Mouse (Mus musculus): Measurements from ENCODE around the gene Gemin7. TPM values are rescaled to one million over a fixed set of nuclear protein-coding genes. Genes with fewer than 3 reads are reported as not detected.

Gene Gemin7
- polyA plus RNA-seq, 1 experiment from 2014 or later: 101 TPM

DNA sequence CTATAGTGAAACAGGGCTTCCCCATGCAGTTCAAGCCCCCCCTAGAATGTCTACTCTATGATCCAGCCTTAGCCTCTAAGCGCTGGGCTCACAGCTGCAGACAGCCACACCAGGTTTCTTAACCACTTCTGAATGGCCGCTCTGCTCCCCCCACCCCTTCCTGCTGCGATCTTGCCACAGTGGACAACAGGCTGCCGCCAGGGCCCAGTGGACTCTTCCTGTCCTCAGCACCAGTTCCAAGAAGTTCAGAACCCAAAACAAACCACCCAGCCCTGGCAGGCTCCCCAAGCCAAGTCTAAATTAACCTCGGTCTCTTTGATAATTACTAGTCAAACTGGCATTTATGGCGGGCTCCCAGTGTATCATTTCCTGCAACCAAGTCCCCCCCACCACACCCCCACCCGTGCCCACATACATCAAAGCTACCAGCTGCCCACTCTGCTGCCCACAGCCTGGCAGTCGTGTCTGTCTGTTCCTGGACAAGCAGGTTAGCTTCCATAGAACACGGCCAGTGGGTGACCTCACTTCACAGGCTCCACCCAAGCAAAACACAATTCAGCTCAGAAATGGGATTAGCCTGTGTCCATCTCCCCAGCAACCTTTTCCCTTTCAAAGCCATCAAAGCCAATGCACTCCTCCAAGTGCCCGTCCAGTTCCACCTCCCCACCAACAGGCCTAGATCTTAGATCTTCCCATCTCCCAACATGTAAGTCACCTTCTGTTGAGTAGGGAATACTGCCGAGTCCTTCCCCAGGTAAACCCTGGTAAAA lies 16.7 kb downstream of the Gemin7 start:
- Histone ChIP-seq H3K36me3 (peaks cover 59% of the 10 kb centered on the region), H3K4me2 (peak overlapping the region; percentile 95), H3K27me3 (replicated peaks) (no peaks in the 10 kb centered on the region), H3K27ac (peak overlapping the region; percentile 95), H3K4me3 (peak overlapping the region; percentile 98), H3K9me3 (replicated peaks) (0 out of 2 replicates have a peak, but pooled peaks cover 5% of the 10 kb centered on the region), H3K9ac (peak overlapping the region; percentile 99), H3K4me1 (peaks cover 77% of the 10 kb centered on the region)
- WGBS (ENCODE audit: insufficient replicate concordance): 10% methylated on average over 11 of the region's 11 CpGs
- no peak for ATAC-seq

DNA sequence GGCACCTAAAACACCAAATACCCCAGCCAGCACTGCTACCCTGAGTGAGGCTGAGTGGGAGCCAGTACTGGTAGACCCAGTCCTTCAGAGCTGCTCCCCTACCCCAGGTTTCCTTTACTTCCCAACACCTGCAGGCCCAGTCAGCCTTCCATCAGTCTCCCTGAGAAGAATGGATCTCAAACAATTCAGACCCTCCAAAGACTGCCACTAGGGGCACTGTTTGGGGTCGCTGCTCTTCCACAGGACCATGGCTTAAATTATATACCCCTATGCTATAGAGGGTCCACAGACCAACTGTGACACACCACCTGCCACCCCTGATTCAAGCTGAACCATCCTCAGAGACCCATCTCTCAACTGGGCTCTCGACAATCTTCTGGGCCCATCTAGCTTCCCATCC lies 18.4 kb downstream of the Gemin7 start:
- H3K4me2 ChIP-seq: peak overlapping the region; percentile 95
- WGBS (ENCODE audit: insufficient replicate concordance): 41% methylated on average over 2 of the region's 2 CpGs
- no peaks in the 10 kb centered on the region for H3K27me3 ChIP-seq (replicated peaks)
- H3K9me3 ChIP-seq (replicated peaks): no peaks in the 10 kb centered on the region
- peak overlapping the region; percentile 61 for H3K27ac ChIP-seq
- peaks cover 63% of the 10 kb centered on the region for H3K4me1 ChIP-seq
- H3K9ac ChIP-seq: peak overlapping the region; percentile 99
- ATAC-seq: no peak
- peak overlapping the region; percentile 98 for H3K4me3 ChIP-seq
- H3K36me3 ChIP-seq: peaks cover 58% of the 10 kb centered on the region

DNA sequence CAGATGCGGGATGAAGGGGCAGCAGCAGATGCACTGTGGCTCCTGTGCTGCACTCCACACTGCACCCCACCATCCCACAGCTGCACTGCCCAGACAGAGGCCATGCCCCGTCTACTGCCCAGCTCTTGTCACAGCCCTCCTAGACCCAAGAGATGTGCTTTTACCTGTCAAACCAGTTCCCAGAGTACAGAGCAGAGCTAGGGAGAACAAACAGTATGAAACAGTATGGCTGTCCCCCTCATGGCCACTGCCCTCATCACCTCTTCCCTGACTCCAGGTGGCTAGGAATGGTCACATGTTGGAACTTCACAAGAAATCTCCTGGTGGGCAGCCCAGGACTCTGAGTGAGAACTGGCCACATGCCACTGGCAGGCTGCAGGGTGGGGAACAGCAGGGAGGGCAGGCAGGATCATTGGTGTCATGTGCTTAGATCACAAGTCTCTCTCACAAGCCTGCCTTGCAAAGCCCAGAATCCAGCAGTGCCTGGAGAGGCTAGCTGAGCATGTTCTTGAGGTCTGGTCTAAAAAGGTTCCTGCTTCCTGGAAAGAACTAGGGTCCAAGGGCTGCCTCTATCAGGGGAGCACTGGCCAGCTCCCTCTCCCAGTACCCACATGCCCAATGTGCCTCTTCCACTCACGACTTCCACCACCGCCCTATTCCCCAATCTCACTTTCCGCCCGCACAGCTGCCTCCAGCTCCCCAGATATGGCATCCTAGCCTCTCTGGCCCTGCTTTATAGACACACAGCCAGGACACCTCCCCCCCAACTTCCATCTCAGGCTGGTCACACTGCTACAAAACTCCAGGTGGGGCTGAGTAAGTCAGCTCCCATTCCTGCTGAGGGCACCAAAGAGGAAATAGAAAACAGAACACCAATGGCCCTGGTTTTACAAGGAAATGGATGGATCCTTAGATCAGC lies 19.2 kb downstream of the Gemin7 start:
- ATAC-seq: peak; percentile 22; the same call in 1 of the 2 replicates
- no peaks in the 10 kb centered on the region for H3K9me3 ChIP-seq (replicated peaks)
- peak overlapping the region; percentile 61 for H3K27ac ChIP-seq
- peaks cover 62% of the 10 kb centered on the region for H3K4me1 ChIP-seq
- H3K36me3 ChIP-seq: peaks cover 62% of the 10 kb centered on the region
- WGBS (ENCODE audit: insufficient replicate concordance): 75% methylated on average over 6 of the region's 6 CpGs
- peak overlapping the region; percentile 99 for H3K9ac ChIP-seq
- no peaks in the 10 kb centered on the region for H3K27me3 ChIP-seq (replicated peaks)
- peak overlapping the region; percentile 95 for H3K4me2 ChIP-seq
- peak overlapping the region; percentile 98 for H3K4me3 ChIP-seq

DNA sequence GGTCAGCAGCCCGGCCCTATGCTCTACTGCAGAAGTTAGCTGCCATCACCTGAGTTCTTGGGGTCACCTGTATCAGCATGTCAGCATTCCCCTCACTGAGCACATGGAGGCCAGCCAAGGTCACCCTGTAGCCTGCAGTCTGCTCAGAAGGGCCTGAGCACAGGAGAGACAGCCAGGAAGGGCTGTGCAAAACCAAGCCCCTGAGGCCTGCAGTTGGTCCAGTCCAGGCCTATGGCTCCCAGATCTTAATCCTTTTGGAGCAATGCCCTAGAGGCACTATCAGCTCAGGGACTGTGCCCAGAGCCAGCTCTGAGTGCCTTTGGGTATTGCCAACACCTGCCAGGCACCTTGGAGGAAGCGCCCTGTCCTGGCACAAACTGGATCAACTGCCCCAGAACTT lies 20.3 kb downstream of the Gemin7 start:
- ATAC-seq: no peak
- Histone ChIP-seq H3K9ac (peak overlapping the region; percentile 2; the same call in 1 of the 2 replicates), H3K27ac (no peak overlapping the region), H3K4me2 (no peak overlapping the region), H3K27me3 (replicated peaks) (no peaks in the 10 kb centered on the region), H3K4me3 (no peak overlapping the region), H3K4me1 (peaks cover 66% of the 10 kb centered on the region), H3K9me3 (replicated peaks) (no peaks in the 10 kb centered on the region), H3K36me3 (peaks cover 74% of the 10 kb centered on the region)
- 92% methylated on average over 2 of the region's 2 CpGs for WGBS (ENCODE audit: insufficient replicate concordance)

DNA sequence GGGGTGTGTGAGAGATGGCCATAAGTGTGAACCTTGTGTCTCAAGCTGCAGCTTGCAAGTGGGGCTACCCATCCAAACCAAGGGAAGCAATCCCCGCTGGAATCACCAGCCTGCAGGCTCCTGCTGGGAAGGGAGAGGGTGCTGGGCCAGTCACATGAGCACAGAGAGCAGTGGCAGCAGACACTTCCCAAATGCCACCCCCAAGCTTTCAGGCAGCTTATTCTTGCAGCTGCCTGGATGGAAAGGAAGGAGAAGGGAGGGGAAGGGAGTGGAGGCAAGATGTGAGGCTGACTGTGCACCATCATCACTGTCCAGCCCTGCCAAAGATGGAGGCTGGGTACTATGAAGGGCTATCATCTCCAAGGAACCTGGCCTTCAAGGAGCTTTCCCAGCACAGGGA lies 23.2 kb downstream of the Gemin7 start:
- Histone ChIP-seq H3K9ac (0 out of 2 replicates have a peak overlapping the region, but pooled peaks have one; percentile 17), H3K36me3 (peaks cover 77% of the 10 kb centered on the region), H3K4me3 (no peak overlapping the region), H3K9me3 (replicated peaks) (no peaks in the 10 kb centered on the region), H3K4me1 (peaks cover 58% of the 10 kb centered on the region), H3K4me2 (no peak overlapping the region), H3K27ac (no peak overlapping the region), H3K27me3 (replicated peaks) (no peaks in the 10 kb centered on the region)
- ATAC-seq: no peak
- WGBS (ENCODE audit: insufficient replicate concordance): 83% methylated on average over 1 of the region's 1 CpGs

DNA sequence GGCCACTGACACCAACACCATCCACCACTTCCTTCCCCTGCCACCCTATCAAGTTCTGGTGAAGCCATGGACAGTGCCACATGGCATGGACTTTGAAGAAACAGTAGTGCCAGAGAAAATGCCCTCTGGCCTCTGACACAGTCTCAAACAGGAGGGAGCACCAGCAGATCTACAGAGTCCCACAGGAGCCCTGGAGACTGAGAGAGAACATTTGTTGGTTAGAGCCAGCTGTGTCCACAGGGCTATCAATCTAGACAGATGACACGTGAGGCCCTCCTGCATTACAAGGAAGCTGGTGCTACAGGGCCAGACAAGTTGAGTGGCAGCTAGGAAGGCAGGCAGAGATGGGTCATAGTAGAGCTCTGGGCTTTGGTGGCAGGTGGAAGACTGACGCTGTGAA lies 25.0 kb downstream of the Gemin7 start:
- H3K27me3 ChIP-seq (replicated peaks): no peaks in the 10 kb centered on the region
- no peak for ATAC-seq
- WGBS (ENCODE audit: insufficient replicate concordance): 34% methylated on average over 2 of the region's 2 CpGs
- H3K9me3 ChIP-seq (replicated peaks): no peaks in the 10 kb centered on the region
- 0 out of 2 replicates have a peak overlapping the region, but pooled peaks have one; percentile 23 for H3K27ac ChIP-seq
- H3K36me3 ChIP-seq: peaks cover 72% of the 10 kb centered on the region
- H3K4me1 ChIP-seq: peaks cover 53% of the 10 kb centered on the region
- no peak overlapping the region for H3K4me3 ChIP-seq
- H3K9ac ChIP-seq: no peak overlapping the region
- no peak overlapping the region for H3K4me2 ChIP-seq

DNA sequence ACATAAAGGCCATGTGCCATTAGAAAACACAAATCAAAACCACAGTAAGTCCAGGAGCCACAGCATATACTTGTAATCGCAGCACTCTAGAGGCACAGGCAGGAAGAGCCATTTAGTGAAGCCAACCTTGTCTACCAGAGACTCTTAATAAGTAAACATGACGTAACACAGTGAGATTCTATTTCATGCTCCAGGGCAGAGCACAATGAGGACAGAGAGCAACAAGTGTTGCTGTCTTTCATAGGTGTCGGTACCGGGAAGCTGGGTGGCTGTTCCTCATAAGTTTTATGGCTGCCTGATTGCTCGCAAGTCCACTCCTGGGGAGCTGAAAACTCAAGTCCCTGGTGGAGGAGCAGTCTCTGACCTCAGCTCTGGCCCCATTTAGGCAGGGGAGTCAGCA lies 25.8 kb downstream of the Gemin7 start:
- H3K4me1 ChIP-seq: peaks cover 50% of the 10 kb centered on the region
- H3K9me3 ChIP-seq (replicated peaks): no peaks in the 10 kb centered on the region
- peaks cover 68% of the 10 kb centered on the region for H3K36me3 ChIP-seq
- no peaks in the 10 kb centered on the region for H3K27me3 ChIP-seq (replicated peaks)
- H3K4me2 ChIP-seq: no peak overlapping the region
- no peak for ATAC-seq
- WGBS (ENCODE audit: insufficient replicate concordance): 86% methylated on average over 5 of the region's 5 CpGs
- no peak overlapping the region for H3K27ac ChIP-seq
- H3K9ac ChIP-seq: no peak overlapping the region
- no peak overlapping the region for H3K4me3 ChIP-seq

DNA sequence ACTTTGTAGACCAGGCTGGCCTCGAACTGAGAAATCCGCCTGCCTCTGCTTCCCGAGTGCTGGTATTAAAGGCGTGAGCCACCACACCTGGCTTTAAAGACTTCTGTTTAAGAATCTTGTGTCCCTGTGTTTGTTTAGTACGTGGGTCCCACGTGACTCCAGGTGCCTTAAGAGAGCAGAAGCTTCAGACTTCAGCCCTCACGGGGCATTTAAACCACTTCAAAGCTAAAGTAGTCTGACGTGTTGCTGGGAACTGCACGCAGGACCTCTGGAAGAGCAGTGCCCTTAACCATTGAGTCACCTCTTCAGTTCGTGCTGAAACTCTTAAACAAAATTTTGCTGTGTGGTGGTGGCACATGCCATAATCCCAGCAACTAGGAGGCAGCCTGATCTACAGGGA lies 28.0 kb downstream of the Gemin7 start:
- H3K36me3 ChIP-seq: peaks cover 54% of the 10 kb centered on the region
- no peak overlapping the region for H3K4me3 ChIP-seq
- H3K4me2 ChIP-seq: no peak overlapping the region
- WGBS (ENCODE audit: insufficient replicate concordance): 81% methylated on average over 10 of the region's 10 CpGs
- no peaks in the 10 kb centered on the region for H3K27me3 ChIP-seq (replicated peaks)
- ATAC-seq: no peak
- H3K4me1 ChIP-seq: peaks cover 61% of the 10 kb centered on the region
- no peak overlapping the region for H3K27ac ChIP-seq
- H3K9me3 ChIP-seq (replicated peaks): no peaks in the 10 kb centered on the region
- no peak overlapping the region for H3K9ac ChIP-seq

DNA sequence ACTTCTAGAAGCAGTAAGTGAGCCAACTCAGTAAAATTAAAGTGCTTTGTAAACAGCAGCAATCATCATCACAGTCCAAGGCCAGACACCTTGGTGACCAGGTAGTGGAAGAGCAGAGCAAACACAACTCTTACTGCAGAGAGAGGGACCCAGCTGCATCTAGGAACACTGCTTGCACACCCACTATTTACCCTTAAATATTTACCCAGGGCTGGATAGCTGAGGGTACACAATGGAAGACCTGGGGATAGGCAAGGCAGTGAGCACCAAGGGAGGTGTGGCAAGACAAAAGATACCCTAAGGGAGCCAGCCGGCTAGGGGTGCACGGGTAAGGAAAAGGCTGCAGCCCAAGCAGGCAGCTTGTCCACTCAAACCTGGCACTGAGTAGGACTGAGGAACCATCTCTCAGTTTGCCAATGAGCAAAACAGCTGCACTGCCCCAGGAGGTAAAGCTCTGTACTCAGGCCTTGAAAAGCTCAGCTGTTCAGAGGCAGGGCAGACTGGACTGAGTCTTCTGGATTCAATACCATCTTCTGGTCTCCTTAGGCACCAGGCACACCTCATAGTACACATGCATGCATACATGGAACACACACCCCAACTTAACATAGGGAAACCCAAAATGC lies 29.9 kb downstream of the Gemin7 start:
- Histone ChIP-seq H3K9ac (no peak overlapping the region), H3K36me3 (peaks cover 40% of the 10 kb centered on the region), H3K27ac (no peak overlapping the region), H3K4me1 (peaks cover 59% of the 10 kb centered on the region), H3K9me3 (replicated peaks) (no peaks in the 10 kb centered on the region), H3K27me3 (replicated peaks) (no peaks in the 10 kb centered on the region), H3K4me2 (no peak overlapping the region), H3K4me3 (no peak overlapping the region)
- WGBS (ENCODE audit: insufficient replicate concordance): 77% methylated on average over 2 of the region's 2 CpGs
- ATAC-seq: peak; percentile 27; the same call in 1 of the 2 replicates

DNA sequence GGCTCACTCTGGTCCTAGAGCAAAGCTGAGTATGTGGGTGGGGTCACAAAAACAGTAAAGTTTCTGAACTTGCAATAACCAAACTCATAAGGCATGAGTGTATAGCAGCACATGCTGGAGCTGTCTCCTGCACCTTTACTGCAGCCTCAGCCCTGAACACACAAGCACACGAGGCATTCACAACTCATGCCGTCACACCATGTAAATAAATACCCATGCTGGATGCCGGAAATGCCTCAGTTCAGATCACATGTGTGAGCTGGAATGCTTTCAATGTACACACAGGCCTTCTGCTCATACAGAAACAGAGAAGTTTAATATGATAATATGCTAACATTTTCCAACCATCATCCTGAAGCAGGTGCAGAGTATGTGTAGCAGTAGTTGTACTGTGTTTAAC lies 31.4 kb downstream of the Gemin7 start:
- ATAC-seq: no peak
- Histone ChIP-seq H3K27ac (no peak overlapping the region), H3K4me2 (no peak overlapping the region), H3K36me3 (peaks cover 36% of the 10 kb centered on the region), H3K4me3 (no peak overlapping the region), H3K4me1 (peaks cover 52% of the 10 kb centered on the region), H3K9me3 (replicated peaks) (no peaks in the 10 kb centered on the region), H3K27me3 (replicated peaks) (no peaks in the 10 kb centered on the region), H3K9ac (no peak overlapping the region)
- 81% methylated on average over 3 of the region's 3 CpGs for WGBS (ENCODE audit: insufficient replicate concordance)

DNA sequence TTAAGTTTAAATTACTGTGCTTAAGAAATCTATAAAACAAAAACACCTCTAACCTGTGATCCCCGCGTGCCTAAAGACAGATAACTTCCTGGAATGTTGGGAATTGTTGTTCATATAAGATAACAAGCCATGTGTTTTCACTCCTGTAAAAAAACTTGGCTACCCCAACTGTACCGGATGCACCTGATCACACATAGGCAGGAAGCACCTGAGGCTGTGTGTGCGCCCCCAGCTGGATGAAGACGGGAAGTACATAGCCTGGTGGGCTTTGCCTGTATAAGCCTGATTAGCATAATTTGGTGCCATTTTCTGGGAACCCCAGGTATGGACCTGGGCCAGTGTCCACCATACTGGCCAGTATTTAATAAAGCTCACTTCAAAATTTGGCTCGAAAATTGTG lies 33.8 kb downstream of the Gemin7 start:
- H3K27me3 ChIP-seq (replicated peaks): no peaks in the 10 kb centered on the region
- peaks cover 30% of the 10 kb centered on the region for H3K36me3 ChIP-seq
- 46% methylated on average over 6 of the region's 6 CpGs for WGBS (ENCODE audit: insufficient replicate concordance)
- H3K9me3 ChIP-seq (replicated peaks): no peaks in the 10 kb centered on the region
- no peak overlapping the region for H3K4me2 ChIP-seq
- H3K4me1 ChIP-seq: peaks cover 51% of the 10 kb centered on the region
- no peak overlapping the region for H3K9ac ChIP-seq
- no peak overlapping the region for H3K4me3 ChIP-seq
- no peak for ATAC-seq
- H3K27ac ChIP-seq: no peak overlapping the region
